Mouse (Mus musculus) thymus, adult 2 months (tissue): ENCODE measurements around the gene Ferd3l.

Experiments
- CTCF ChIP-seq: fragments of 200-500 bp; IDR thresholded peaks from 2 replicates; pipeline ENCODE4 v1.5.1; 2012; ENCODE audit warnings: mild to moderate bottlenecking, control low read depth, low read length, moderate library complexity, borderline replicate concordance; ENCODE audit not compliant: control insufficient read depth, poor library complexity, insufficient read depth; ENCODE audit errors: extremely low read depth
- POLR2A ChIP-seq: fragments of 200-500 bp; IDR thresholded peaks from 2 replicates; pipeline ENCODE4 v1.6.1; 2012; ENCODE audit warnings: mild to moderate bottlenecking, low read length, control low read depth, moderate library complexity; ENCODE audit not compliant: control insufficient read depth, poor library complexity, insufficient read depth; ENCODE audit errors: extremely low read depth

- no peak for TF ChIP-seq CTCF
- TF ChIP-seq POLR2A: no peak
Observed at GRCm38 (mm10) chr12:33893956-33894355, 34.3 kb upstream of the Ferd3l start.
